Mouse (Mus musculus) T-helper 17 cell (primary cell): ENCODE results near the gene F12.

Experiments
- in situ Hi-C, 2 experiments: fragments of 300-600 bp; cut with MboI, MseI; formaldehyde crosslinking; loops; 1 replicate in 1 of 2; 2 replicates in 1 of 2; pipeline ENCODE4 v1.15.1; 2025; ENCODE audit warnings: high pct_unique_total_duplicates in 2 of 2

Gene F12

DNA sequence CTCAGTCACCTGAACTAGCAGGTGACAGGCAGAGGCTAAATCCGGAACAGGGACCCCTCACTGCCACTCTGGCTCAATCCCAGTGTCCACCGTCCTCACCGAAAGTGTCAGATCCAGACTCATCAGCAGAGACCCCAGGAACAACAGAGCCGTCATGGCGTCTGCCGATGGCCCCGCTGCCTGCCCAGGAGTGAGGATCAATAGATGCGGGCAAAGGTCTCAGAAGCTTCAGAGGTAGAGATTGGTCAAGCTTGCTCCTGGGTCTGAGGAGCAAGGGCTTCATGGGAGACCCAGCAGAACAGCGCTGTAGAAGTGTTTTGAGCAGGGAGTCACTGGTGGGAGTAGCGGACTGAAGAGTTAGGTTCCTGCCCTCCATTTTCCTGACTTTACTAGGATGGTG, at the start of gene F12:
TSS of gene F12 (minus strand) at position 181 of the 400 bp plus-strand sequence.
- in situ Hi-C loops: no loop called here

- in situ Hi-C loops: loop anchor here (5.0 kb wide), 2 partner anchors 36 to 59 kb away; partner anchors contain the start of genes Pdlim7 (in 1 of the 2) and Pfn3 (in 1 of the 2)
Measured at GRCm38 (mm10) chr13:55476256-55476655, 49.7 kb upstream of the F12 start.

DNA sequence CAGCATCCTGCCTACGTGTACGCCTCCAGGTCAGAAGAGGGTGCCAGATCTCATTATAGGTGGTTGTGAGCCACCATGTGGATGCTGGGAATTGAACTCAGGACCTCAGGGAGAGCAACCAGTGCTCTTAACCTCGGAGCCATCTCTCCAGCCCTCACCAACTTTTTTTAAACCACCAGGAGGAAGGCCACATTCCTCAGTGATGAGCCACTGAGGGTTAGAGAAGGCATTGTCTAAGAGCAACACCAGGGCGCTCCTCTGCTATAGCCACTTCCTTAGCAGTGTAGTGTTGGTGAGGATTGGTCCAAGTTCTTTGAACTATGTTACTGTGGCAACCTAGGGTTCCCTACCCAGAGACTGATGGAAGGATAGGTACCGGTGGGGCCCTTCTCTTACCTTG, 49.2 kb upstream of the F12 start:
- in situ Hi-C loops: loop anchor here (5.0 kb wide), 2 partner anchors 37 to 58 kb away; partner anchors contain the start of genes Pdlim7 (in 1 of the 2) and Pfn3 (in 1 of the 2)

- in situ Hi-C loops: loop anchor here (5.0 kb wide), 2 partner anchors 38 to 57 kb away; partner anchors contain the start of genes Pdlim7 (in 1 of the 2) and Pfn3 (in 1 of the 2)
Measured at GRCm38 (mm10) chr13:55474621-55475069, 48.1 kb upstream of the F12 start.

- in situ Hi-C loops: no loop called here
Measured at GRCm38 (mm10) chr13:55473961-55474360, 47.4 kb upstream of the F12 start.

DNA sequence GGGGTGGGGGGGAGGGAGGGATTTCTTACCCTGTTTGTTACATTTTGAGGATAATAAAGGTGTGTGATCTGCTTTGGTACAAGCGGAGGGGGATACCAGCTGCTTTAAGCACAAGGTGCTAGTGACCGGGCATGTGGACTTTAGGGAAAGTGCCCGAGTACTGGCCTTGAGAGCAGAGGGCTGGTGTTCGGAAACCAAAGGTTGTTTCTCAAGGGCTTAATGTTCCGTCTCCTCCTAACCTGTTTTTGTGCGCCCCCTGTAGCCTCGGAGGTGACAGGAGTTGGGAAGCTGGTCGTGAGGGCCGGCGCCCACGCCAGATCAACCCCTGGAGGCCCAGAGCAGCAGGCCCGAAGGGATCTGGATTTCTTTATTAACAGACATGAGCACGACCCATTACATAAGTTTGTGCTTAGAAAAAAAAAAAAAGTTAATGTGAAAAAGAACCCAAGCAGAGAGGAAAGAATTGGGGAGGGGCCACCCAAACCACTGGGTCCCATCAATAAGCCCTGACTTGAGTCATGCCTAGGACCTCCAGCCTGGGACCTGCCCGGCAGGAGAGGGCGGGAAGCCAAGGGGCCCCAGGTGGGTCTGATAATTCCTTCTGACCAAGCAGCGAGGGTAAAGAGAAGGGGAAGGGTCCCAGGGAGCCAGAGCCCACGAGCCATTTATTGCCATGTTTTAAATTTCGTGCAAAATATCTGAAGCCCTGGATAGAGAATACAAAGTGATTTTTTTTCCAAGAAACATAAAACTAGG, 46.7 kb upstream of the F12 start:
- in situ Hi-C loops: no loop called here

- in situ Hi-C loops: no loop called here
Measured at GRCm38 (mm10) chr13:55472132-55473022, 45.8 kb upstream of the F12 start.

- in situ Hi-C loops: no loop called here
Measured at GRCm38 (mm10) chr13:55471819-55472131, 45.2 kb upstream of the F12 start.

- in situ Hi-C loops: no loop called here
Measured at GRCm38 (mm10) chr13:55471156-55471818, 44.7 kb upstream of the F12 start.

- in situ Hi-C loops: no loop called here
Measured at GRCm38 (mm10) chr13:55470372-55470771, 43.8 kb upstream of the F12 start.

DNA sequence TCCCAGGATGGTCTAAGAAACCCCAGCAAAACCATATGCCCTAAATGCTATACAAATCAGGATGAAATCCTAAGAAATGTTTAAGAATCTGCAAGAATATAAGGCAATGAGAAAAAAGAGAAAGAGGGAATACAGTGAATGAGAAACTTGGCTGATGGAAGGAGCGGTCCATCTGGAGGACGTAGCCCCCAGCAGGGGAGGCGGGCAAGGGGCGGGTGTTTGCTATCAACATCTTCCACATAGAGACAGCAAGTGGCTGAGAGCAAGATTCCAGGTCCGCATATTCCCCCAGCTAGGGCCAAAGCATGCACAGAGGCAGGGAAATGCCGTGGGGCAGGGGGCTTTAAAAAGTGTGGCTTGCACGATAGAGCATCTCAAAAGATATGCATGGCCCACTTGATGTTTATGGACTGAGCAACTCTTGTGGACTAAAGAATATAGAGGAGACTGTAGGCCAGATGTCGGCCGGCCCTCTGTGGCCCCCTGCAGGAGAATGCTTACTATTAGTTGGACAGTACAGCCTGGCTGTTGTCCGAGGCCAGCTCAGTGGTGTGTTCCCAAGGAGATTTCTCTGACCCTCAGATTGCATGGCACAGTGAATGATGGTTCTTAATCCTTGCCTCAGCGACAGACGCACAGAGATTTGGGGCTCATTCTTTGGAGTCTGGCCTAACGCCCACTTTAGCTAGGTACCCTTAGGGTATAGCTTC, 42.4 kb upstream of the F12 start:
- in situ Hi-C loops: no loop called here

DNA sequence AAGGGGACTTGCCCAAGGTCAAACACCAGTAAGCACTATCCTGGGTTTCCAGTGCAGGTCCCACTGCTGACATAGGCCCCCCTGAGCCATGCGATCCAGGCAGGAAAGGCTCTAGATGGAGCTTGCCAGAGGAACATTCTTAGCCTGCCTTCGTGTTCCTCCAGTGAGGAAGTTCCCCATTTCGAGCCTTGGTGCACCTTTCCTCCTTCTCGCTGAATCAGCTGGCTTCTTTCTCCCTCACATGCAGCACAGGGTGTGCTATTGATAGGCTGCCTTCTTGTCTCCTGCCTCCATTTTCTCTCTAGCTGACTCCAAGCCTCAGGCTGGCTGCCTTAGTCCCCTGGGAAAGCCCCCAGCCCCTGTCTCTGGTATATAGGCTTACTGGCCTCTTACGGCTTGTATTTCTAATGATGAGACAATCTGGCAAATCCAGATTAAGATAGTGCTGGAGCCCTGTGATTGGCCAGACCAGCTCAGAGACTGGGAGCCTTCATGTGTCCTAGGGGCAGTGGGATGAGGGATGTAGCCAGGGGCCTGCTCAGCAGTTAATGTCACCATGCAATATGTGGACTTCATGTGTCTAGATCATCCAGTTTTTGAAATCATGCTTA, 39.3 kb upstream of the F12 start:
- in situ Hi-C loops: no loop called here

GRCm38 (mm10) chr13:55465184-55465583, 38.6 kb upstream of the F12 start:
- in situ Hi-C loops: no loop called here

DNA sequence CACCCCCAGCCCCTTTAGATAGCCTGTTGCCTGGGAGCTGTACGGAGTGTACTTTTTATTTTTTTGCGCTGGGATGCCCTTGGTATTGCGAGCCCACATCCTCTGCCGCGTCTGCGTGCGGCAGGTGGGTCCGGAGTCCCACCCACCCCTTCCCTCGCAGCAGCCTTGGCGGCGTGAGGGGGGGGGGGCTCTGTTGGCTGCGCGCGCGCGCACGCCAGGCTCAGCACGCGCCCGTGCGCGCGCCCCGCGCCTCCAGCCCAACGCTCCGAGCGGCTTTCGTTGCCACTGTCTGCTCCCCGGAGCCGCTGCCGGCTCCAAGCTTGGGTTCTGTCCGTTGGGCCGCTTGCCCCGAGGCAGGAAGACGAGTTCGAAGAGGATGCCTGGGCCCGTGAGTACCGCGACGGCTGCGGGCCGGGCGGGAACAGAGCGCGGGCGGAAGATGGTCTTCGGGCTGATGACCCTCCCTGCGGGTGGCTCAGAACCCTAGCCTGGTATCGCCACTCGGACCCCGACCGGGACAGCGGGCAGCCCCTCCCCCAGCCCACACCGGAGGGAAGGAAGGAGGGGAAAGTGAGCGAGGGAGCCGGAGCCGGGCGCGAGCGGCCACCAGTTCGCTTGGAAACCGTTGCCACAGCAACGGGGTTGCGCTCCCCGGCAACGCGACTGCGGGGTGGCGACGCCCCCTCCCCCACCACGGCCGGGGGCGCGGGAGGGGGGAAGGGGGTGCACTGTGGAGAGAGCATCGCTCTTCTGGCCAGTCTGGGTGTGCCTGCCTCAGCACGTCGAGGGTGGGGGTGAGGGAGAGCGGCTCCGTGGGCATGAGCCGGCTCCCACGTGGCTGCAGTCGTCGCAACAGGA, 37.7 kb upstream of the F12 start, which contains the start of gene Prr7:
TSS of gene Prr7 (plus strand) at position 241 of the 858 bp plus-strand sequence.
- in situ Hi-C loops: no loop called here

GRCm38 (mm10) chr13:55463399-55464026, 36.9 kb upstream of the F12 start:
- in situ Hi-C loops: no loop called here

DNA sequence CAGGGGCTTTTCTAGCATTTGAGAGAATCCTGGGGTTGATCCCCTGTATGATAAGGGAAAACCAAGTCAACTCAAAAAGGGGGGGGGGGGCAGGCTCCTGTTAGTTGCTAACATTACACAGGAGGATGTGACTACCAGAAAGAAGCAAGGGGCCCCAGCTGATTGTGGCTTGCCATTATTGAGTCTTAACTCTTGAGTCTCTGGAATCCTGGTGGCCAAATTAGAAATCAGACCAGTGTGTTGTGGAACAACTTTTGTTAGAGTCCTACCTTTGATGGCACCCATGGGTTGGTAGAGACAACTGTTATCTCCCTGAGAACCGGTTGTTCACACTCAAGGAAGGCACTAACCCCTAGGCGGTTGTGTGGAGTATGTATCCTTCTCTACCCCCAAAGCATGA, 36.4 kb upstream of the F12 start:
- in situ Hi-C loops: no loop called here

DNA sequence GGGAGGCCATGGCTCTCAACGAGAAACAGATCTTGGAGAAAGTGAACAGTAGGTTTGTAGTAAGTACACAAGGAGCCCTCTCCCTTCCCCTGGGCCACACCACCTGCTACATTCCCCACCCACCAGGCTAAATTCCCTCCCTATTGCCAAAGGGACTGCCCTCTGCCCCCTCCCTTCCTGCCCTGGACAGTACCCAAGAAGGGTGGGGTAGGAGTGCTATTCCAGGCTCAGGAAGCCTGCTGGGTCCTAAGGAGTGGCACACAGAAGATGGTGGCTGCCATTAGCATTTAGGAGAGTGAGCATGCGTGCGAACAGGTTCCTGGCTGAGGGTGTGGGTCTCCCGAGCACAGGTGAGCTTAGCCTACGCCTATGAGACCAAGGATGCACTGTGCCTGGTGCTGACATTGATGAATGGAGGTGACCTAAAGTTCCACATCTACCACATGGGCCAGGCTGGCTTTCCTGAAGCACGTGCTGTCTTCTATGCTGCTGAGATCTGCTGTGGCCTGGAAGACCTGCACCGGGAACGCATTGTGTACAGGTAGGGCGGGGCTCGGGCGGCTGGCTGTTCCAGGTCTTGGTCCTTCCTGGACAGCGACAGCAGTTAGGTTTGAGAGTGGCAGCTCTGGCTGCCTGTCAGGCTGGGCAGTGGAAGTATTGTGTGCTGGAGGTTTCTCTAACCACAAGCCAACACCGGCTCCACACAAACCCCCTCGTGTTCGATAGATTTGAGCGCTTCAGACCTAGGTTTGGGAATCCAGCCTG, 25.4 kb upstream of the F12 start:
- in situ Hi-C loops: no loop called here

- in situ Hi-C loops: no loop called here
Measured at GRCm38 (mm10) chr13:55451296-55451695, 24.7 kb upstream of the F12 start.
